Mouse (Mus musculus) mesoderm, embryonic 11.5 days (tissue): Measurements from ENCODE around the gene Ism1.

Experiments
- DNase-seq: peaks from one replicate; pipeline ENCODE4 v3.0.0-alpha.2; 2012; ENCODE audit warnings: low read depth, low spot score

Ism1 gene

GRCm38 (mm10) chr2:139712046-139712445, 34.1 kb downstream of the Ism1 start:
- DNase-seq = no peak

DNA sequence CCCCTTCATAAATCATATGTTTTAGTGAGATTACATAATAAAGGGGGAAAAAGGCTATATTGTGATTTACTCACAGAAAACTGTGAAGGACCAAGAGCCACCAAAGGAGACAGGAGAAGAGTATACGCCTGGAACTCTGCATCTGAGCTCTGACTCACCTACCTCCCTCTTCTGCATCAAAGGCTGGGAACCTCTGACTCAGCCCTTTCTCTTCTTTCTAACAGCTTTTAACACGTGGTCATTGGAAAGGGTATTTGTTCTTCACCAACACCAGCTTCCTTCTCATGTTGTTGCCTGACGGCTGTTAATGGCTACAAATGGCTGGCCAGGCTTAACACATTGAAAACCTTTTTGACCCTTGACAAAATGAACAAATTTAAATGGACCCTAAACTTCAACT, 36.2 kb downstream of the Ism1 start:
- no peak for DNase-seq

GRCm38 (mm10) chr2:139717772-139718171, 39.8 kb downstream of the Ism1 start:
- DNase-seq = no peak

GRCm38 (mm10) chr2:139722700-139723099, 44.7 kb downstream of the Ism1 start:
- peak; percentile 49 for DNase-seq

DNA sequence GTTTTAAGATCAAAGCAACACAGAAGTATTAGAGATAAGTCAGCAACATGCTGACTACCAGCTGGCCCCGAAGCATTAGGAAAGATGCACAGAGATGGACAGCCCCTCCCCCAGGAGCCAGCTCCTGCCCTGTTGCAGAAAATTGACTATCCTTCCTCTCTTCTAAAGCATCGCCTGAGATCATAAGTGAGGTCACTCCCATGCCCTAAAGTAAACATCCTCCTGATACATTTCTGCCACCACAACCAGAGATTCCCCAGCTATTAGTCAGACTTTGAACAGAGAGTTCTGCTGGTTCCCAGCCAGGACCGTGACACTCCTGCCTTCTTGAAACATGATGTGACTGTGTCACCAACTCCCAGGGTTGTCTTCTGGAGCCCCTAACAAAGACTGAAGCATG, 45.3 kb downstream of the Ism1 start:
- peak; percentile 15 for DNase-seq

GRCm38 (mm10) chr2:139724202-139724838, 46.3 kb downstream of the Ism1 start:
- DNase-seq = no peak

GRCm38 (mm10) chr2:139725328-139725727, 47.4 kb downstream of the Ism1 start:
- no peak for DNase-seq

DNA sequence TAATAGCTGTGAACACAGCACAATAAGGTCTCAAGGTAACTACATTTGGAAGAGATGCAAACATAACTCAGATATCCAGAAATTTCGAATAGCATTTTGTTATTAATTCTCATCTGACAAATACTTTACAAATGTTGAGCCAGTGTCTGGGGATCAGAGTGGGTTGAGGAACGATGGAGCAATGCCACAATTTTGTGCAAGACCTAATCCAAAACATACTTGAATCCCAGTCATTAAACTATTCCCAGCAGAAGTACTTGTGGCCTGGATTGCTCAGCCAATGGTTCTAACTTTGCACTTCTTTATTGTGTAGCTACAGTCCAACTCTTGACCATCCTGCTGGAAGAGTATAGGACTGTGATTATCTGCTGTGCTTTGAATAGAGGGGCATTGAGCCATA, 50.1 kb downstream of the Ism1 start:
- no peak for DNase-seq

GRCm38 (mm10) chr2:139729377-139729776, 51.4 kb downstream of the Ism1 start:
- no peak for DNase-seq

GRCm38 (mm10) chr2:139742381-139742780, 64.4 kb downstream of the Ism1 start:
- peak; percentile 19 for DNase-seq

- peak; percentile 15 for DNase-seq
Observed at GRCm38 (mm10) chr2:139757021-139757420, 79.0 kb downstream of the Ism1 start.

GRCm38 (mm10) chr2:139757456-139757855, 79.5 kb downstream of the Ism1 start:
- no peak for DNase-seq

GRCm38 (mm10) chr2:139764355-139764754, 86.4 kb downstream of the Ism1 start:
- DNase-seq = no peak

DNA sequence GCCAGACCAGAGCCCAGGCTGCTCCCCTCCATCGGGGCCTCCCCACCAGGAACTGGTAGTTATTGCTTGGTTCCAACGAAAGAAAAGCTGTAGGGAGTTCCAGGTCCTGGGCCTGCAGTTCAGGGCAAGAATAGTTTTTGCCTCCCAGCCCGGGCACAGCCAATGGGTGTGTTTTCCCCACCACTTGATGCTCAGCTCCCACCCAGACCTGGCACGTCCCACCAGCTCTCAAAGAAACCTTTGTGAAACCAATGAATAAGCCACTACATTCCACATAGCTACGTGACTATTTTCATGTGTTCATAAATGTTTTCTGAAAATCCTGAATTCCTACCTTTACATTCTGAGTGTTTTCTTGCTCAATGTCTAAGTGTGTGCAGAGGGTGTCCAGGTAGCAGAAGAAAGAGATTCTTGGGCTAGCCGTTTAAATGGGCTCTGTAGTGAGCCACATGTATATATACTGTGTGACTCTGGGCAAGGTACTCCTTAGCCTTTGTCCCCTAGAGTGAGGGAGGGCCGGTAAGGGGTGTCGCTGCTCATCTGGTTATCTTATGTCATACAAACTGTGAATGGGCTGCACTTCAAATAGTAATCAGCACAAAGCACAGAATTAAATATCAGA, 97.1 kb downstream of the Ism1 start:
- DNase-seq = no peak

GRCm38 (mm10) chr2:139776644-139777043, 98.7 kb downstream of the Ism1 start:
- peak; percentile 7 for DNase-seq

DNA sequence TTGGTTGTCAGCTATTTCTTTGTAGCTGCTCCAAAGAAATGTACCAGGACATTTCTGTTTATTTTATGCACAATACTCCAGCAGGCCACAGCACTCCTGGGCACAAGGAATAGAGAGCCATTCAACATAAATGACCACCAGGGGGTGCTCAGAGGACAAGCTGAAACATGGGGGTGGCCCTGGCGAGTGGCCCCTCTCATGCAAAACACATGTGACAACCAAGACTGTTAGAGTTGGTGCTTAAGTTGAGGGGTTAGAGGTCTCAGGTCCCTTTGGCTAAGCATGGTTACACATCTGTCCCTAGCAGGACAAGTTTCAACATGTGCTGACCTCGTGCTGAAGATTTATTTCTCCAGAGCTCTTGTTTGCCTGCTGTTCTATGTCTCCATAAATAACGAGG, 100.3 kb downstream of the Ism1 start:
- DNase-seq = peak; percentile 31

DNA sequence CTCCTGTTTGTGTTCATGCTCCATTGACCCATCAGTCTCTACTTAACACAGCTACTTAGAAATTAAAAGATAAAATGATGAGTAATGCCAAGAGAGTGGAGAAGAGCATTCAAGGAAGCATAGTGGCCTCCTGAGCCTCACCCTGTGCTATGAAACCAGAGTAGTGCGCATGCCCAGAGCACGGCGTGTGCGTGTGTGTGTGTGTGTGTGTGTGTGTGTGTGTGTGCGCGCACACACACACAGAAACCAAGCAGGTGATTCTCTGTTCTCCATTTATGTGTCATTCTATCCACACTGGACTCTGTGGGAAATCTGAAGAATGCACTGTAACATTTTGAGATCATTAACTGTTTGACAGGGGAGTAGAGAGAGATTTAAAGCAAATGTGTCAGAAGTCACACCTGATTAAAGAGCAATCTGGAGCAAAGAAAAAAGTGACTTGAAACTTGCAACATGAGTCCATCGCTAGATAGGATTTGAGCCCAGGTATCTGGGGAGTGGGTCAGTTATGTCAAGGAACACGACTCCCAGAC, 105.4 kb downstream of the Ism1 start:
- no peak for DNase-seq

DNA sequence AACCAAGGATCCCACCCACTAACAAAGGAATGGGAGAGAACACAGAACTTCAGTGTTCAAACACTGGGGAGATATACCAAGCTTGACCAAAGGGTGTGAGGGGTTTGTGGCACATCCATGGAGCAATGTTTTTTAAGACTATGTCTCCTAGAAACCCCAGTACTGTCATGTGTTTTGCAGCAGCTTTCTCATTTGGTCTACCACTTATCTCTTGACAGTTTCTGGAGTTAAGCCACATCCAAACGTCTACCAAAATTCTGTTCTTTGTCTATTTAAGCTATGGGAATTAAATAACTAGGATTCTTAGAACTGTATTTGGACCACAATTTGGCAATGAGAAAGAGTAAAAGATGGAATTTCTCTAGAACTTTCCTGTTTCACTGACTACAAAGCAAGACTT, 106.5 kb downstream of the Ism1 start:
- no peak for DNase-seq

GRCm38 (mm10) chr2:139784946-139785345, 107.0 kb downstream of the Ism1 start:
- DNase-seq = no peak

- no peak for DNase-seq
Observed at GRCm38 (mm10) chr2:139788658-139789057, 110.7 kb downstream of the Ism1 start.

DNA sequence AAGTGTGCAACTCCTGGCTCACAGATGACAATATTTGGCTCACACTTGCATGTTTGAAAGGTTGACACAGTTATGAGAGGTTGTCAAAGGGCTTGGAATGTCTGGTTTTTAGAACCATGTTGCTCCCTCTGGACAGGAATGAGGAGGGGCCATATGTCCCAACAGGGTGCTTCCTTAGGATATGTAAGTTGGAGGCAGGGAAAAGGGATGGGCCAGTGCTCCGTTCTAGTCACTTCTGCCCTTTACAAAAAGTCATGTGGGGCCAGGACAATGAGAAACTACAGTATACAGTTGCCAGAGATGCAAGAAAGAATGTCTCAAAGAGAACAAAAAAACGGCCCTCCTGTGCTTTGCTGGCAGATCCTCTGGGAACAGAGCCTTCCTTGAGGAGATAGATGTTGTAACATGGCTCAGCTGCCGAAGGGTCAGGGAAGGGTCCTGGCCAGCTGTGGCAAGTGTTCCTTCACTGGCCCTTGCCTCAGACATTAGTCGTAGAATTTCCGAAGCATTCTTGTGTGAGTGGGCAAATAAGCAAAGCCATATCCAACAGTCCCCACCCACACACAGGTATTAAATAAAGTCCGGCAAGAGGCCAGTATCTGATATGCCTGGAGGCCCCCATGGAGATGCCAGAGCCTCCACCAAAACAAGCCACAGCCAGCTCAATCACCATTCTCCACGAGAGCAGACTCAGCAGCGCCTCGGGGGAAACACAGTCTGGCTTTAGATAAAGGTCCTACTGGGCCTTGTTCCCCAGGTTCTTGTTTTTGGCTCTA, 114.6 kb downstream of the Ism1 start:
- DNase-seq = no peak

- DNase-seq = no peak
Observed at GRCm38 (mm10) chr2:139804041-139804440, 126.1 kb downstream of the Ism1 start.

- DNase-seq = no peak
Observed at GRCm38 (mm10) chr2:139807887-139808286, 129.9 kb downstream of the Ism1 start.
